Mouse (Mus musculus) ES-E14 (cell line): ENCODE data around the gene Dusp1. TPM values are rescaled to one million over a fixed set of nuclear protein-coding genes. Genes with fewer than 3 reads are reported as not detected.

ENCODE experiments used
- DNase-seq: peaks from one replicate; pipeline ENCODE4 v3.0.0-alpha.2; 2013; ENCODE audit warnings: low read depth, low spot score
- H3K27ac ChIP-seq: 2 replicates; pipeline ENCODE4 v1.5.1; 2012; ENCODE audit warnings: low read depth, mild to moderate bottlenecking, low read length, moderate library complexity, mixed read lengths; ENCODE audit not compliant: poor library complexity, insufficient read depth, severe bottlenecking
- H3K36me3 ChIP-seq: 2 replicates; pipeline ENCODE4 v1.6.1; 2012; ENCODE audit warnings: mild to moderate bottlenecking, low read length, moderate library complexity, mixed read lengths; ENCODE audit not compliant: control insufficient read depth, poor library complexity, insufficient read depth, severe bottlenecking
- H3K4me1 ChIP-seq, 2 experiments: fragments of 150-350 bp in 1 of 2; sonication (generic) in 1 of 2; 2 replicates each; pipeline ENCODE4 v1.6.1; 2012; ENCODE audit warnings: low read length in 2 of 2, mild to moderate bottlenecking in 1 of 2, mixed read lengths in 1 of 2; ENCODE audit not compliant: control insufficient read depth in 2 of 2, insufficient read depth in 2 of 2, poor library complexity in 1 of 2
- H3K4me3 ChIP-seq, 2 experiments: fragments of 150-350 bp in 1 of 2; sonication (generic) in 1 of 2; 2 replicates each; pipeline ENCODE4 v1.5.1; 2012; ENCODE audit warnings: low read length in 2 of 2, low read depth in 1 of 2, mild to moderate bottlenecking in 1 of 2, mixed read lengths in 1 of 2; ENCODE audit not compliant: insufficient read depth in 1 of 2, poor library complexity in 1 of 2, severe bottlenecking in 1 of 2
- H3K9ac ChIP-seq: 2 replicates; pipeline ENCODE4 v1.6.1; 2012; ENCODE audit warnings: low read depth, mild to moderate bottlenecking, low read length, mixed read lengths; ENCODE audit not compliant: poor library complexity, insufficient read depth, severe bottlenecking
- H3K9me3 ChIP-seq: fragments of 150-350 bp; sonication (generic); 2 replicates; pipeline ENCODE4 v1.6.1; 2012; ENCODE audit warnings: low read depth, mild to moderate bottlenecking, low read length; ENCODE audit not compliant: control insufficient read depth, insufficient read depth
- CHD2 ChIP-seq: IDR thresholded peaks from 2 replicates; pipeline ENCODE4 v1.6.1; 2014; ENCODE audit warnings: mild to moderate bottlenecking, low read depth, low read length, inconsistent platforms
- HCFC1 ChIP-seq: IDR thresholded peaks from 2 replicates; pipeline ENCODE4 v1.6.1; 2012; ENCODE audit warnings: low read length, inconsistent platforms, borderline replicate concordance; ENCODE audit not compliant: insufficient read depth
- MAFK ChIP-seq: IDR thresholded peaks from 2 replicates; pipeline ENCODE4 v1.6.1; 2014; ENCODE audit warnings: mild to moderate bottlenecking, low read depth, low read length, inconsistent platforms; ENCODE audit not compliant: insufficient read depth
- ZC3H11A ChIP-seq: IDR thresholded peaks from 2 replicates; pipeline ENCODE4 v1.6.1; 2012; ENCODE audit warnings: low read depth, mild to moderate bottlenecking, inconsistent platforms, low read length, borderline replicate concordance
- ZNF384 ChIP-seq: IDR thresholded peaks from 2 replicates; pipeline ENCODE4 v1.6.1; 2012; ENCODE audit warnings: low read depth, low read length, inconsistent platforms
- in situ Hi-C, 2 experiments: fragments of 600-800 bp; cut with MboI; formaldehyde crosslinking; loops; one replicate each; pipeline ENCODE4 v1.15.1; 2025; ENCODE audit warnings: low sequenced_read_pairs in 2 of 2, inconsistent platforms in 1 of 2; ENCODE audit not compliant: unreplicated experiment in 2 of 2
- total RNA-seq: library from RNA; depleted of rRNA; stranded (reverse); fragments of 300-350 nt; gene quantifications from 2 replicates; pipeline ENCODE4 v1.2.3, GENCODE M21; 2012

The Dusp1 gene
- total RNA-seq, 1 experiment = 21.2 TPM

DNA sequence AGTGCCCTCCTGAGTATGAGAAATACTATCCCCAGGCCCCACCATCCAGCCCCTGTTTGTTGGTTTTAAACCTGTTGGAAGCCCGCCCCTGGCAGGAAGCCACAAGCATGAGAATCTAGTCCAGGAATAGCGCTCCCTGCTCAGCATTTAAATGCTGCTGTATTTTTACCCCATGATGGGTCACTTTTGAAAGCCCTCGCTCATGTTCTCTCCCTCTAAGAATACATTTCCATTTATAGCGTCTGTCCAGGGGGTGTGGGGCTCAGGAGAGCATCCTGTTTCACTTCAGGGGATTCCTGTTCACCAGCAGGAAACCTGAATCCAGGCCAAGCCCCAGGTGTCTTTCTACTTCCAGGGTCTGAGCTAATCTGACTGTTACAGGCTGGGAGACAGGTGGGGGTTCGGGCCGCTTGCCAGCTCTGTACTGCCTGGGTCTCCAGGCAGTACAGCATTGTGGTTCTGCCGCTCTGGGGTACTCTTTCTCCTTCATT is 34.3 kb upstream of the Dusp1 start:
- in situ Hi-C loops = no loop called here
- TF ChIP-seq ZNF384 (no peak), ZC3H11A (no peak), MAFK (no peak), HCFC1 (no peak), CHD2 (no peak)
- Histone ChIP-seq H3K36me3 (no peaks in the 10 kb centered on the region; the same call in 1 of the 2 replicates), H3K9ac (no peak overlapping the region), H3K9me3 (no peaks in the 10 kb centered on the region), H3K4me3 (peak overlapping the region in 1 of 2 experiments; percentile 1; a peak in 1 of 4 replicates), H3K27ac (peak overlapping the region; percentile 92), H3K4me1 (peaks cover 13 to 28% of the 10 kb centered on the region in 2 experiments)
- DNase-seq = no peak

GRCm38 (mm10) chr17:26595448-26596167 is 33.7 kb upstream of the Dusp1 start:
- Histone ChIP-seq H3K9me3 (no peaks in the 10 kb centered on the region), H3K4me1 (peaks cover 8 to 23% of the 10 kb centered on the region in 2 experiments; a peak in 3 of 4 replicates), H3K4me3 (no peak overlapping the region), H3K36me3 (no peaks in the 10 kb centered on the region; the same call in 1 of the 2 replicates), H3K9ac (no peak overlapping the region), H3K27ac (peak overlapping the region; percentile 92)
- no peak for DNase-seq
- TF ChIP-seq ZC3H11A (no peak), ZNF384 (no peak), HCFC1 (no peak), CHD2 (no peak), MAFK (no peak)
- in situ Hi-C loops = no loop called here

GRCm38 (mm10) chr17:26594958-26595357 is 33.0 kb upstream of the Dusp1 start:
- Histone ChIP-seq H3K4me1 (peaks cover 8 to 21% of the 10 kb centered on the region in 2 experiments; a peak in 3 of 4 replicates), H3K4me3 (no peak overlapping the region), H3K9ac (no peak overlapping the region), H3K27ac (peak overlapping the region; percentile 92; the same call in 1 of the 2 replicates), H3K36me3 (no peaks in the 10 kb centered on the region; the same call in 1 of the 2 replicates), H3K9me3 (no peaks in the 10 kb centered on the region)
- in situ Hi-C loops = no loop called here
- DNase-seq = no peak
- no peak for TF ChIP-seq HCFC1
- TF ChIP-seq MAFK = no peak

DNA sequence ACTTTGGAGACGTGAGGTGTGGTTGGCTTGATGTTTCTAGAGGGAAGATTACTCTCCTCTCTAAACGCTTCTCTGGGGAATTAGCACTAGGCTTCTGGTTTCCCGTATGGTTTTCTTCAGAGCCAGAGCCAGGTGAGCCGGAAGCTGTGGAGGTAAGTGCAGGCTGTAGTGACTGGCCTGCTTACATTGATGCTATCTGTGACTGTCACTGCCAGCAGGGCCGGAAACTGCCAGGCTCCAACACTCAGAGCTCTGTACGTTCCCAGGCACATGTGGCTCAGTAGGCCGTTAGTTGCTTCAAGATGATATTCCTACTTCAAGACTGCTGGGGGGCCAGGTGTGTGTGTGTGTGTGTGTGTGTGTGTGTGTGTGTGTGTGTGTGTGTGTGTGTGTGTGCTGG is 32.2 kb upstream of the Dusp1 start:
- TF ChIP-seq HCFC1 (no peak), CHD2 (no peak), ZC3H11A (no peak), MAFK (no peak), ZNF384 (no peak)
- Histone ChIP-seq H3K36me3 (no peaks in the 10 kb centered on the region; the same call in 1 of the 2 replicates), H3K9me3 (no peaks in the 10 kb centered on the region), H3K4me1 (peaks cover 8 to 21% of the 10 kb centered on the region in 2 experiments; a peak in 3 of 4 replicates), H3K27ac (no peak overlapping the region), H3K4me3 (no peak overlapping the region), H3K9ac (no peak overlapping the region)
- DNase-seq = no peak
- in situ Hi-C loops = no loop called here
